Mouse (Mus musculus) liver, adult 2 months (tissue): Measurements from ENCODE around the gene Cnp. TPM values are rescaled to one million over a fixed set of nuclear protein-coding genes. Genes with fewer than 3 reads are reported as not detected.
"Not testable (repeated sequence)": the region's sequence is repeated elsewhere in the genome, so short reads cannot be mapped to it uniquely, and the experiment has no call there.

ENCODE experiments used
- DNase-seq: peaks from one replicate; pipeline ENCODE4 v3.0.0-alpha.2; 2011; ENCODE audit warnings: low read depth, low spot score; ENCODE audit errors: extremely low read depth
- H3K27ac ChIP-seq: fragments of 200-500 bp; replicated peaks from 2 replicates; pipeline ENCODE4 v1.5.1; 2012; ENCODE audit warnings: low read depth, mild to moderate bottlenecking, control low read depth, inconsistent platforms, low read length; ENCODE audit not compliant: insufficient read depth
- H3K27me3 ChIP-seq: fragments of 200-500 bp; 2 replicates; pipeline ENCODE4 v1.6.1; 2012; ENCODE audit warnings: mild to moderate bottlenecking, moderate library complexity, low read length, inconsistent platforms; ENCODE audit not compliant: control insufficient read depth, insufficient read depth
- H3K36me3 ChIP-seq: fragments of 200-500 bp; 2 replicates; pipeline ENCODE4 v1.6.1; 2012; ENCODE audit warnings: low read length, inconsistent platforms; ENCODE audit not compliant: control insufficient read depth, insufficient read depth
- H3K4me1 ChIP-seq: fragments of 200-500 bp; 2 replicates; pipeline ENCODE4 v1.6.1; 2011; ENCODE audit warnings: low read length; ENCODE audit not compliant: control insufficient read depth, insufficient read depth
- H3K4me3 ChIP-seq: fragments of 200-500 bp; 2 replicates; pipeline ENCODE4 v1.5.1; 2011; ENCODE audit warnings: low read depth, mild to moderate bottlenecking, control low read depth, low read length, moderate library complexity; ENCODE audit not compliant: insufficient read depth
- H3K79me2 ChIP-seq: fragments of 200-500 bp; 2 replicates; pipeline ENCODE4 v1.6.1; 2012; ENCODE audit warnings: inconsistent platforms, mild to moderate bottlenecking, low read length, moderate library complexity; ENCODE audit not compliant: control insufficient read depth, insufficient read depth
- H3K9ac ChIP-seq: fragments of 200-500 bp; 2 replicates; pipeline ENCODE4 v1.6.1; 2012; ENCODE audit warnings: low read depth, mild to moderate bottlenecking, control low read depth, inconsistent platforms, low read length
- CTCF ChIP-seq: fragments of 200-500 bp; IDR thresholded peaks from 2 replicates; pipeline ENCODE4 v1.5.1; 2011; ENCODE audit warnings: low read depth, low read length, control low read depth
- POLR2A ChIP-seq: fragments of 200-500 bp; IDR thresholded peaks from 2 replicates; pipeline ENCODE4 v1.6.1; 2011; ENCODE audit warnings: low read length, control low read depth; ENCODE audit not compliant: insufficient read depth; ENCODE audit errors: extremely low read depth
- WGBS: fragments of 180-500 bp; shearing (Covaris S2); methylation state at CpG from one replicate; pipeline ENCODE4 v1.1.7; 2018; 5-methylcytosine and 5-hydroxymethylcytosine counted together
- polyA plus RNA-seq: library from polyadenylated mRNA; depleted of rRNA; stranded (reverse); fragments of >200 nt; gene quantifications from 2 replicates; pipeline ENCODE4 v1.2.3, GENCODE M21; 2012
- total RNA-seq: library from RNA; depleted of rRNA; stranded (reverse); fragments of >200 nt; gene quantifications from 2 replicates; pipeline ENCODE4 v1.2.3, GENCODE M21; 2014

Gene Cnp
- total and polyA plus RNA-seq, 2 experiments = 11.6 to 17.3 TPM

GRCm38 (mm10) chr11:100528375-100529165 is 46.1 kb upstream of the Cnp start:
- Histone ChIP-seq H3K27me3 (no peaks in the 10 kb centered on the region), H3K27ac (peak overlapping the region; percentile 97), H3K4me1 (peaks cover 25% of the 10 kb centered on the region), H3K36me3 (0 out of 2 replicates have a peak, but pooled peaks cover 2% of the 10 kb centered on the region), H3K9ac (peak overlapping the region; percentile 61), H3K4me3 (peak overlapping the region; percentile 45), H3K79me2 (peaks cover 20% of the 10 kb centered on the region; the same call in 1 of the 2 replicates)
- peak; percentile 90 for DNase-seq
- 9% methylated on average over 19 of the region's 19 CpGs for WGBS
- TF ChIP-seq POLR2A (no peak), CTCF (no peak)

- no peak for TF ChIP-seq CTCF
- TF ChIP-seq POLR2A = no peak
- H3K27me3 ChIP-seq = no peaks in the 10 kb centered on the region
- no peak overlapping the region for H3K4me3 ChIP-seq
- H3K4me1 ChIP-seq = peaks cover 6% of the 10 kb centered on the region
- WGBS = 94% methylated on average over 6 of the region's 6 CpGs
- H3K79me2 ChIP-seq = no peaks in the 10 kb centered on the region
- no peak for DNase-seq
- no peaks in the 10 kb centered on the region for H3K36me3 ChIP-seq
- H3K27ac ChIP-seq = no peak overlapping the region
- H3K9ac ChIP-seq = no peak overlapping the region
Measured at GRCm38 (mm10) chr11:100533871-100534270, 40.8 kb upstream of the Cnp start.

GRCm38 (mm10) chr11:100534411-100534810 is 40.3 kb upstream of the Cnp start:
- not testable (repeated sequence) for H3K79me2 ChIP-seq, H3K9ac ChIP-seq, H3K27me3 ChIP-seq, DNase-seq, H3K36me3 ChIP-seq, H3K4me3 ChIP-seq, H3K4me1 ChIP-seq, H3K27ac ChIP-seq
- 97% methylated on average over 2 of the region's 2 CpGs for WGBS

GRCm38 (mm10) chr11:100534821-100535220 is 39.9 kb upstream of the Cnp start:
- not testable (repeated sequence) for H3K36me3 ChIP-seq, H3K79me2 ChIP-seq, H3K27me3 ChIP-seq, H3K4me3 ChIP-seq, H3K9ac ChIP-seq, DNase-seq, H3K4me1 ChIP-seq, H3K27ac ChIP-seq
- 95% methylated on average over 6 of the region's 6 CpGs for WGBS

- no peak overlapping the region for H3K9ac ChIP-seq
- WGBS = 73% methylated on average over 1 of the region's 1 CpGs
- peaks cover 5% of the 10 kb centered on the region for H3K4me1 ChIP-seq
- H3K27me3 ChIP-seq = no peaks in the 10 kb centered on the region
- TF ChIP-seq POLR2A (no peak), CTCF (no peak)
- no peaks in the 10 kb centered on the region for H3K36me3 ChIP-seq
- H3K4me3 ChIP-seq = no peak overlapping the region
- H3K79me2 ChIP-seq = no peaks in the 10 kb centered on the region
- no peak overlapping the region for H3K27ac ChIP-seq
- no peak for DNase-seq
Measured at GRCm38 (mm10) chr11:100535996-100536395, 38.7 kb upstream of the Cnp start.

- Histone ChIP-seq H3K27ac (no peak overlapping the region), H3K27me3 (no peaks in the 10 kb centered on the region), H3K79me2 (no peaks in the 10 kb centered on the region), H3K36me3 (no peaks in the 10 kb centered on the region), H3K9ac (no peak overlapping the region), H3K4me3 (no peak overlapping the region), H3K4me1 (0 out of 2 replicates have a peak, but pooled peaks cover 2% of the 10 kb centered on the region)
- no peak for TF ChIP-seq CTCF
- no peak for TF ChIP-seq POLR2A
- DNase-seq = peak; percentile 49
Measured at GRCm38 (mm10) chr11:100536466-100536865, 38.2 kb upstream of the Cnp start.
